Mouse (Mus musculus): Measurements from ENCODE around the gene Cyb561.

- TF ChIP-seq POLR2A (IDR thresholded peaks at IDR 0.05; ENCODE audit: insufficient read depth, low read depth, low read length) (no peak), CTCF (IDR thresholded peaks at IDR 0.05; ENCODE audit: insufficient read depth, low read depth, low read length) (no peak)
Measured at GRCm38 (mm10) chr11:105946694-105947154, 6.4 kb downstream of the Cyb561 start.

Data from olfactory bulb, adult 2 months (tissue).